Mouse (Mus musculus): ENCODE measurements around the gene Ccdc155.

- TF ChIP-seq GATA1 (IDR thresholded peaks at IDR 0.05; ENCODE audit: borderline replicate concordance, low read length) (no peak), CTCF (IDR thresholded peaks at IDR 0.05; ENCODE audit: low read depth, low read length) (no peak), POLR2AphosphoS5 (IDR thresholded peaks at IDR 0.05; ENCODE audit: insufficient replicate concordance, low read depth, low read length) (no peak)
Observed at GRCm38 (mm10) chr7:45163735-45164490, 40.8 kb downstream of the Ccdc155 start, which contains the start of gene Slc17a7.
